ENCODE assay signal across 10 mouse cellular contexts in genomic region chr2:59184107-59185064, GRCm38 (mm10).
"Had no signal": no experiment of that assay in that cellular context is flagged by ENCODE, and none has a peak within 500 bp of the region (broad histone marks: within the 10 kb centered on the region; RNA-seq: fewer than 3 reads in every experiment).

No protein-coding gene starts in this region.

- H3K4me3 ChIP-seq: limb, embryonic 10.5 days; liver, embryonic 12.5 days; megakaryocyte, embryonic 14.5 days; midbrain, embryonic 12.5 days had no signal

- DNase-seq: kidney, adult 11 months; right cerebral cortex, postnatal 25 days; thymus, adult 18-20 months; thymus, postnatal 25 days had no signal

- ATAC-seq: liver, embryonic 12.5 days; midbrain, embryonic 16.5 days had no signal

- H3K9ac ChIP-seq: liver, embryonic 12.5 days; midbrain, embryonic 12.5 days had no signal

- H3K27ac ChIP-seq: kidney, postnatal 0 days; limb, embryonic 10.5 days; liver, embryonic 12.5 days; midbrain, embryonic 12.5 days had no signal

- H3K4me1 ChIP-seq: midbrain, embryonic 12.5 days had no signal

- H3K4me2 ChIP-seq: liver, embryonic 12.5 days; midbrain, embryonic 12.5 days had no signal

- H3K9me3 ChIP-seq: limb, embryonic 10.5 days; liver, embryonic 12.5 days; megakaryocyte, embryonic 14.5 days; midbrain, embryonic 12.5 days had no signal

- H3K27me3 ChIP-seq: liver, embryonic 12.5 days; megakaryocyte, embryonic 14.5 days; midbrain, embryonic 12.5 days had no signal
